Mouse (Mus musculus): Measurements from ENCODE around the gene Slc9a5.

DNA sequence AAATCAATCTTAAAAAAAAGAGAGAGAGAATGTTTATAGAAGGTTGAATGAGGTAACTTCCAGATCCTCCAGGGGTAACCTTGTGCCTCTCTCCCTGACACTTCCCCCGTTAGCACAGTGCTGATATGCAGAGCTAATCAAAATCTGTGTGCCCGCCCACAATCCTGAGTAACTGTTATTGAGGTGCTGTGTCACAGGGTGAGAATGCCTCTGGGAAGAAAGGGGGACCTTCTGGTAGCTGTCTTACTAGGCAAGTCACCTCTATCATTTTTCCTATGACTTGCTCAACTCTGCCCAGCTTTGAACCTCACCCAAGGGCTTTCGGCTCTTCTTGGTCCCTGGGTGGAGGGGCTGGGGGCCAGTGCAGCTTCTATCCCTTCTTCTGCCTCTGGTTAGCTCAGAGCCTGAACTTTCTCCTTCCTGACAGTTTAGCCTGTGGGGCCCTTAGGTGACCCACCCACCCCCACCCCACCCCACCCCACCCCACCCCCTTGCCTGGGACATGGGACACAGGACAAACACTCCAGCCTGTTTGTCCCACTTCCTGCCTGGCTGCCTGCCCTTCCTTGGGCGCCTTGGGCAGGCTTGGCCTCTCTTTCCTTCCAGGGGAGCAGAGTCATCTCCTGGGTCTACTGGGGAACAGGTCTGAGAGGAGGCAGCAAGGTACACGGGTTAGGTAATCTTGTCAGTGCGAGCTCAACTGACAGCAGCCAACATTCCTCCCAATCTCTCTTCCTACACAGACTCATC, 8.6 kb upstream of the Slc9a5 start:
- no peak for TF ChIP-seq GATA1 (IDR thresholded peaks at IDR 0.05; ENCODE audit: low read length)
- no peak for TF ChIP-seq TAL1 (IDR thresholded peaks at IDR 0.05; ENCODE audit: low read length)

Measured in erythroblast, embryonic 14.5 days (primary cell).